Mouse (Mus musculus): ENCODE results near the gene Naxe. TPM values are rescaled to one million over a fixed set of nuclear protein-coding genes. Genes with fewer than 3 reads are reported as not detected.

The Naxe gene
- polyA plus RNA-seq, 1 experiment from 2014 or later: 185 TPM

DNA sequence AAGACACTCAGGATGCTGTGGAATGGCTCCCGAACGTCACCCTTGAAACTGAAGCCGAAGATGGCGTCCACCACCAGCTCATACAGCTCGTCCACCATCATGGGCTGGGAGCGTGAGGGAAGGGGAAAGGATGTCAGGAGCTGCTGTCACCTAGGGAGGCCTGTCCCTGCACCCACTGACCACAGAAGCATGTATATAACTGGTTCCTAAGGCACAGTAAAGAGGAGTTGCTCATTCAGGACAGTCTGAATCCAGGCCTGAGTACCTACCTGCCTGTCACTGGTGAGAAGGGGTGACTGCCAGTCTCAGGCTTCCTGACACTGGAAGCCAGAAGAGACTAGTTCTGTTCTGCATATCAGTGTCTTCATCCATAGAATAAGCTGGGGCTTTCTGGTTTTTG lies 1.3 kb downstream of the Naxe start:
- peaks cover 13% of the 10 kb centered on the region for H3K4me1 ChIP-seq (replicated peaks)
- WGBS: 88% methylated on average over 6 of the region's 6 CpGs
- no peak for ATAC-seq (ENCODE audit: insufficient number of reproducible peaks, insufficient read depth, low FRiP score, low TSS enrichment, low read depth)
- peak overlapping the region; percentile 87 for H3K4me2 ChIP-seq
- H3K9ac ChIP-seq (replicated peaks): peak overlapping the region; percentile 91
- no peaks in the 10 kb centered on the region for H3K27me3 ChIP-seq
- no peaks in the 10 kb centered on the region for H3K9me3 ChIP-seq
- peaks cover 50% of the 10 kb centered on the region for H3K36me3 ChIP-seq
- no peak overlapping the region for H3K27ac ChIP-seq
- peak overlapping the region; percentile 91 for H3K4me3 ChIP-seq (replicated peaks)

DNA sequence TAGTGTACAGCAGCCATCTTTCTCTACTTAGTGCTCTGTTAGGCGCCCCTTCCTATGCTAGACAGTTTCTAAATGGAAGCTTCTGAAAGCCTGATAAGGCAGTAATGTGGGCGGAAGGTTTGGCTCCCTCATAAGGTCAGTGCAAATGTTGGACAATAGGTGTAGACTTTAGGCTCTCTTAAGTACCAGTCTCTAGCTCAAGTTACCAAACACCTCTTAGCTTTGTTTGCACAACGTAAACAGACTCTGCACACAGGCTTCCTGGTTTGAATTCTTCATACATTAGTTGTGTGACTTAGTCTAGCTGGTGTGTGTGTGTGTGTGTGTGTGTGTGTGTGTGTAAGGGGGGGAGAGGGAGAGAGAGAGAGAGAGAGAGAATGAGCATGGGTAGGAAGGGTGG lies 8.8 kb downstream of the Naxe start:
- no peak for ATAC-seq (ENCODE audit: insufficient number of reproducible peaks, insufficient read depth, low FRiP score, low TSS enrichment, low read depth)
- Histone ChIP-seq H3K4me3 (replicated peaks) (no peak overlapping the region), H3K9ac (replicated peaks) (no peak overlapping the region), H3K4me1 (replicated peaks) (no peaks in the 10 kb centered on the region), H3K27ac (no peak overlapping the region), H3K27me3 (no peaks in the 10 kb centered on the region), H3K36me3 (peaks cover 49% of the 10 kb centered on the region), H3K9me3 (no peaks in the 10 kb centered on the region), H3K4me2 (no peak overlapping the region)
- WGBS: 85% methylated on average over 3 of the region's 3 CpGs

DNA sequence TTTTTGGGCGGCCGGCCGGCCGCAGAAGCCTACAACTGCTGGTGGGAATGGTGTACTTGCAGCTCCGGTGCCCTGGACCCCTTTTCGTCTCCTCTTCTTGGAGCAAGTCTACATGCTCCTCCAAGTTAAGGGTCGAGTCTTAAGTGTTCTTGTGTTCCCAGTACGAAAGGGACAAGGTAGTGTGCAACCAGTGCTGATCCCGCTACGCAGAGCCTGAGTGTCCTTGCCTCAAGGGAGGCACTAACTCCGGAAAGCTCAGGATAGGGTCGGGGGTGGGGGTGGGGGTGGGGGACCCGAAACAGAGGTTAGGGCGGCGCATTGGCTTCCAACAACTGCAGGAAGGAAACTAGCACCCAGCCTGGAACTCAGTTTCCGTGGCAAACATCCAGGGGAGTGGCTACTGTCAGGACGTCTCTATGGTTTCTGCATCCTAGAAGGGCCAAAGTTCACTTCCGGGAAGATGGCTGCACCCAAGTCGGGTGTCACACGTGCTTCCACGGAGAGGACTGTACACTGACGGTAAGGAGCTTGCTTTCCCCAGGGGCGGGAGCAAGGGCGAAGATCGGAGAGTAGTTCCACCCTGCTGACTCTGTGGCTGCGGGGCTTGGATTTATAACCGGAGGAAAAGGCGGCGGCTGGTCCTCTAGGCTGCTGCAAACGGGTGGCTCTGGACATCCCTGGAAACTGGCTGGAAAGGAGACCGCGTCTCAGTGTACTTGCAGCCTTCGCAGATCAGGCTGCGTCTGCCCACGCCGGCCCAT lies 15.5 kb downstream of the Naxe start, which contains the start of gene Gpatch4:
TSS of gene Gpatch4 (plus strand) at position 448 of the 761 bp plus-strand sequence.
- WGBS: 10% methylated on average over 36 of the region's 36 CpGs
- H3K9me3 ChIP-seq: no peaks in the 10 kb centered on the region
- peaks cover 26% of the 10 kb centered on the region for H3K27me3 ChIP-seq
- H3K4me2 ChIP-seq: peak within 1 kb of the TSS; percentile 79
- H3K4me3 ChIP-seq (replicated peaks): peak within 1 kb of the TSS; percentile 80
- peaks cover 3% of the 10 kb centered on the region; the same call in 1 of the 2 replicates for H3K36me3 ChIP-seq
- ATAC-seq (ENCODE audit: insufficient number of reproducible peaks, insufficient read depth, low FRiP score, low TSS enrichment, low read depth): peak; percentile 78
- H3K4me1 ChIP-seq (replicated peaks): peaks cover 6% of the 10 kb centered on the region; the same call in 1 of the 2 replicates
- peak within 1 kb of the TSS; percentile 63 for H3K9ac ChIP-seq (replicated peaks)
- 0 out of 2 replicates have a peak within 1 kb of the TSS, but pooled peaks have one; percentile 4 for H3K27ac ChIP-seq

DNA sequence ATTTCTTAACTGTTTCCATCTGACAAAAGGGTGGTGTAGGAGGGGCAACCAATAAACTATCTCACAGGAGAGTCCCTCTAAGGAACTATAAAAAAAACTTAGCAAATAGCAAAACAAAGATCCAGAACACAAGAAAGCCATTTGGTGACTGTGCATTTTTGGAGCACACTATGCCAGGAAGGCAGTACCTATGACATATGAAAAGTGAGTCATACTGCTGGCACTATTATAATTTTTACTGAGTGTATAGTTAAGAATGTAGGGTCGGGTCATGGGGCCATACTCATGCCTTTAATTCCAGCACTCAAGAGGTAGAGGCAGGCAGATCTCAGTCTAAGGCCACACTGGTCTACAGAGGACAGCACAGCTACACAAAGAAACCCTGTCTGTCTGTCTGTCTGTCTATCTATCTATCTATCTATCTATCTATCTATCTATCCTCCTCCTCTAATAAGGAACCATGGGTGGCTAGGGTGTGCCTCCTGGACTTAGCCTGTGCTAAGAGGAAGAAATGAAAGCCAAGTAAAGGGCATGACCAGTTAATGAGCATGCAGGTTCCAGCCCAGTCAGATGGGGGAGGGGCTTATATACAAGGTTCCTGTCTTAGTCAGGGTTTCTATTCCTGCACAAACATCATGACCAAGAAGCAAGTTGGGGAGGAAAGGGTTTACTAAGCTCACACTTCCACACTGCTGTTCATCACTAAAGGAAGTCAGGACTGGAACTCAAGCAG lies 22.6 kb downstream of the Naxe start:
- Histone ChIP-seq H3K4me1 (replicated peaks) (no peaks in the 10 kb centered on the region), H3K27ac (no peak overlapping the region), H3K4me2 (no peak overlapping the region), H3K36me3 (no peaks in the 10 kb centered on the region), H3K9ac (replicated peaks) (no peak overlapping the region), H3K9me3 (no peaks in the 10 kb centered on the region), H3K27me3 (peaks cover 58% of the 10 kb centered on the region), H3K4me3 (replicated peaks) (no peak overlapping the region)
- WGBS: 65% methylated on average over 1 of the region's 1 CpGs
- no peak for ATAC-seq (ENCODE audit: insufficient number of reproducible peaks, insufficient read depth, low FRiP score, low TSS enrichment, low read depth)

DNA sequence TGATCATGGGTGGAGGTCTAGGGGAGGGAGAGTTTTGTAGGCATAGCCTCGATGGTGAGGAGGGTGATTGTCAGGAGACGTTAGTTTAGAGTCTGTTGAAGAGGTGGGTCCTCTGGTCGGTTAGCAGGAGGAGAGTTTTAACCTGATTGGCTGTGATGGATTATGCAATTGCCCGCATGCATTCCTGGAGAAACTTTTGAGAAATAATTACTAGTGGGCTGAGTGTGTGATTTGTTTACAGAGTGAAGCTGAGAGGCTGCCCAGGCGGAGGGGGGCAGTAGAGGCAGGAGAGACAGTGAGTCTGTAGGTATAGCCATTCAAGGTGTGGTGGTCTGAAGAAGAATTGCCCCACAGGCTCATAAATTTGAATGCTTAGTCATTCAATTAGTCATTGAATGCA lies 24.8 kb downstream of the Naxe start:
- H3K9ac ChIP-seq (replicated peaks): no peak overlapping the region
- H3K27me3 ChIP-seq: peaks cover 61% of the 10 kb centered on the region
- H3K4me3 ChIP-seq (replicated peaks): no peak overlapping the region
- WGBS: 64% methylated on average over 5 of the region's 5 CpGs
- peaks cover under 1% of the 10 kb centered on the region; the same call in 1 of the 2 replicates for H3K9me3 ChIP-seq
- no peak overlapping the region for H3K4me2 ChIP-seq
- no peak for ATAC-seq (ENCODE audit: insufficient number of reproducible peaks, insufficient read depth, low FRiP score, low TSS enrichment, low read depth)
- no peak overlapping the region for H3K27ac ChIP-seq
- H3K4me1 ChIP-seq (replicated peaks): no peaks in the 10 kb centered on the region
- H3K36me3 ChIP-seq: no peaks in the 10 kb centered on the region

DNA sequence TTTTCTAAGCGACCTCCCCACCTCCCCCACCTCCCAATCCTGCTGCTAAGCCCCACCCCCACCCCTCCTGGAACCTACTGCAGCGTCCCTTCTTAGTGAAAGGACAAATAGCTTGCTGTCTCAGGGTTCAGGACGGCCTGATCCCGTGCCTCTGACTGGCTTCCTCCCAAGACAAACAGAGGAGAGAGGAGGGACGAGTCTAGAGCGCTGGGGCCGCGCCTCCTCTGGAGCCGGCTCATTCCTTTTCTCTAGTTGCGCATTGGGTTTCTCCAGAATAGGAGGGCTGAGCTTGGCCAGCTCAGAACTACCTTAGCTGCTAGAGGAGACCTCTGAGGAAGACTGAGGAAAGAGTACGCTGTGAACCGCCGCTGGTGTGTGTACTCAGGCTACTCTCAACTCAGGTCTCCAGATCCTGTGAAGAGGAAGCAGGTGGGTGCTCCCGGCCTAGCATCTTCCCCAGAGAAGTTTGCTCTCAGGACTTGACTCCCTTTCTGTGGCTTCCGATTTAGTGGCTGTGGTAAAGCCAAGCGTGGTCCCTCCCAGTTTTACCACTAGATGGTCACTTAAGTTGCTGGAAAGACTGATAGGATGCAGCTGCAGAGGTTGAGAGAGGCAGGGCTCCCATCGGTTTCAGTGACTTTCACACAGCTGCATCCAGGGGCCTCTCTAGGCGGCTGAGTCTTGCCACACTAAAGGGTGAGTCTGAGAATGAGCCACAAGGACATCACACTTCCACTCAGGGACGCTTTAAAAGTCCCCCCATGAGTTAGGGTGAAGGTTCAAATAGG lies 27.5 kb downstream of the Naxe start:
- H3K27me3 ChIP-seq: peaks cover 70% of the 10 kb centered on the region
- no peak overlapping the region for H3K27ac ChIP-seq
- WGBS: 16% methylated on average over 19 of the region's 19 CpGs
- H3K4me2 ChIP-seq: no peak overlapping the region
- no peaks in the 10 kb centered on the region for H3K4me1 ChIP-seq (replicated peaks)
- no peak for ATAC-seq (ENCODE audit: insufficient number of reproducible peaks, insufficient read depth, low FRiP score, low TSS enrichment, low read depth)
- H3K4me3 ChIP-seq (replicated peaks): no peak overlapping the region
- H3K9ac ChIP-seq (replicated peaks): no peak overlapping the region
- no peaks in the 10 kb centered on the region for H3K36me3 ChIP-seq
- H3K9me3 ChIP-seq: peaks cover 9% of the 10 kb centered on the region

DNA sequence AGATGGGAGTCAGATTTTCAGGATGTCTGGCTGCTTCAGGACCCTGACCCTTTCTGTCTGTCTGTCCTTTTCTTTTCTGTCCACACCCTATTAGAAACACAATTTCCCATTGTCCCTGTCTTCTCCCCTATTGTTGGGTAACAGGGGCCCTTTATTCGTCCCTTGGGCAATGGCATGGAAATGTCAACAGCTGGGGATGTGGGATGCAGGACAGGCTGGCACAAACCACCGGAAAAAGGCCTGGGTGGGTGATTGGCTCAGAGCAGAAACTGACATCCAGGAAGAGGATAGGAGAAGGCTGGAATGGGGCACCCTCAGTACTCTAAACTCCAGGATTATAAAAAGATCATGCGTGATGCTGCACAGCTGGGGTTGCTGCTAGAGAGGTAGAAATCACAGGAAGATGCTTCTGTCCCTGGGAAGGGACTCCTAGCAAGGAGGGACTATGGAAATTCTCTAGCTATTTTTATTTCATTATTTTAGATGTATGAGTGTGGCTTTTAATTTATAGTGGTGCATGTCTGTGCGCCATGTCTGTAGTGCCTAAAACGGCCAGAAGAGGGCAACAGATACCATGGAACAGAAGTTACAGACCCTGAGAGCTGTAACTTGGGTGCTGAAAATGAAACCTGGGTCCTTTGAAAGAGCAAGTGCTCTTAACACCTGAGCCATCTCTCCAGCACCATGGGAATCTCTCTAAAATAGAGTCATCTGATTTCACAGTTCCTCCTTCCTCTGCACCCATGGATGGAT lies 30.7 kb downstream of the Naxe start, which contains the start of gene Hapln2:
TSS of gene Hapln2 (minus strand) at position 150 of the 753 bp plus-strand sequence.
- Histone ChIP-seq H3K4me1 (replicated peaks) (peaks cover 14% of the 10 kb centered on the region), H3K27ac (no peak within 1 kb of the TSS), H3K36me3 (no peaks in the 10 kb centered on the region), H3K4me3 (replicated peaks) (no peak within 1 kb of the TSS), H3K4me2 (no peak within 1 kb of the TSS), H3K27me3 (peaks cover 86% of the 10 kb centered on the region), H3K9ac (replicated peaks) (no peak within 1 kb of the TSS), H3K9me3 (peaks cover 9% of the 10 kb centered on the region)
- 59% methylated on average over 5 of the region's 5 CpGs for WGBS
- no peak for ATAC-seq (ENCODE audit: insufficient number of reproducible peaks, insufficient read depth, low FRiP score, low TSS enrichment, low read depth)

DNA sequence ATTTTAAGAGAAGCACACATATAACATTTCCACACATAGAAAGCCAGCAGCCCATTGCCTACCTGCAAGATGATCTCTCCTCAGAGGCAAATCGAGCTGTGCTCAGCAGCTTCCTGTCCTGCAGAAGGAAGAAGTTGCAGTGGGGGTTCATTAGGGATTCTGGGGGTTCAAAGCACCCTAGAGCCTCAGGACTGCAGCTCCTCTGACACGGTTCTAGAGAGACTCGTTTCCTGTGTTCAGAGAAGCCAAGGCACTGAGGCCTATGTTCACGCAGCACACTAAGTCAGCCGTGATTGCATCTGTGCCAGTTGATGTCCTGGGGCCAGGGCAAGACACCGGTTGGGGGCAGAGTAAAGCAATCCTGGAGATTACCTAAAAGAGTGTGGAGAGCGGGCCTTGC lies 31.5 kb downstream of the Naxe start:
- Histone ChIP-seq H3K9me3 (peaks cover 9% of the 10 kb centered on the region), H3K4me1 (replicated peaks) (peaks cover 18% of the 10 kb centered on the region), H3K4me3 (replicated peaks) (no peak overlapping the region), H3K36me3 (no peaks in the 10 kb centered on the region), H3K4me2 (no peak overlapping the region), H3K27me3 (peaks cover 86% of the 10 kb centered on the region), H3K9ac (replicated peaks) (no peak overlapping the region), H3K27ac (no peak overlapping the region)
- 64% methylated on average over 7 of the region's 7 CpGs for WGBS
- ATAC-seq (ENCODE audit: insufficient number of reproducible peaks, insufficient read depth, low FRiP score, low TSS enrichment, low read depth): no peak

DNA sequence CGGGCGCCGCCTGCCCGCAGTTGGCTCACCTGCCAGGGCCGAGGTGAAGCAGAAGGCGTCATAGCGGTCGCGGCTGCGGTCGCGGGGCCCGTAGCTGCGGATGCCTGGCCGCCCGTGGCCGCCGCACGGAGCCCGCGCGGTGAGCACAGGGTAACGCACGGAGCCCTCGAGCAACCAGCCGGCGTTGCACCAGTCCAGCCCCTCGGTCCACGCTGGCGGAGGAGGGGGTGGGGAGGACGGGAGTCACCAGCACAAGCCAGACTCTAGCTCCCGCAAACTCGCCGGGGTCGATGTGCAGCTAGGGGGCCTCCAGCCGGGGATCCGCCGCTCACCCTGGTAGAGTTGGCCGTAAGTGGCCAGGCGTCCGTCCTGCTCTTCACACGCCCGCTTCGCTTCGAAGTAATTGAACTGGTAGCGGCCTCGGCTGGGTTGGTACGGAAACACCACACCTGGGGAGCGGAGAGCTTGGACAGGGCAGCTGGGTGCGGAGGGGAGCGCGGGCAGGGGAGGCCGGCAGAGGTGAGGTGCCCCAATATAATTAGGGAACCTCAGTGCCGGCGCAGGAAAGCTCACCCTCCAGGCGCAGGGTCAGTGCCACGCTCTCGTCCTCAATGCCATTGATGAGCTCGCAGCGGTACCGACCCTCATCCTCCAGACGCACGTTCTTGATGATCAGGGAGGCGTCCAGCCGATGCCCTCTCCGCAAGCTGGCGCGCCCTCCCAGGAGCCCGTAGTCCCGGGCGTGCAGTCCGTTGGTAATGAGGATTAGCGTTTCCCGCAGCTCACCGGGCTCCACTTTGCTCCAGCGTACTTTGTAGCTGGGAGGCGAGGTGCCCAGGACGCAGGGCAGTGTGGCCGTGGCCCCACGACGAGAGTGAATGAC lies 34.9 kb downstream of the Naxe start:
- H3K27ac ChIP-seq: no peak overlapping the region
- under 1% methylated on average over 81 of the region's 81 CpGs for WGBS

More for the DNA sequence above, 34.9 kb downstream of the Naxe start:
- peak overlapping the region; percentile 95 for H3K4me2 ChIP-seq
- peak overlapping the region; percentile 52 for H3K4me3 ChIP-seq (replicated peaks)
- peak; percentile 66; the same call in 1 of the 2 replicates for ATAC-seq (ENCODE audit: insufficient number of reproducible peaks, insufficient read depth, low FRiP score, low TSS enrichment, low read depth)
- H3K9ac ChIP-seq (replicated peaks): peak overlapping the region; percentile 44; the same call in 1 of the 2 replicates
- peaks cover 80% of the 10 kb centered on the region for H3K27me3 ChIP-seq
- no peaks in the 10 kb centered on the region for H3K36me3 ChIP-seq
- H3K9me3 ChIP-seq: peaks cover 7% of the 10 kb centered on the region
- H3K4me1 ChIP-seq (replicated peaks): peaks cover 18% of the 10 kb centered on the region
